Mouse (Mus musculus) ovary, adult 18-20 months (tissue): ENCODE results near the gene Serpinb9.

Experiments used
- DNase-seq: peaks from one replicate; pipeline ENCODE4 v3.0.0; 2022; ENCODE audit warnings: low spot score, mixed read lengths

The Serpinb9 gene

GRCm38 (mm10) chr13:33002950-33003349 is at the start of gene Serpinb9:
Gene Serpinb9 (plus strand): TSS chr13:33003250.
- no peak for DNase-seq

DNA sequence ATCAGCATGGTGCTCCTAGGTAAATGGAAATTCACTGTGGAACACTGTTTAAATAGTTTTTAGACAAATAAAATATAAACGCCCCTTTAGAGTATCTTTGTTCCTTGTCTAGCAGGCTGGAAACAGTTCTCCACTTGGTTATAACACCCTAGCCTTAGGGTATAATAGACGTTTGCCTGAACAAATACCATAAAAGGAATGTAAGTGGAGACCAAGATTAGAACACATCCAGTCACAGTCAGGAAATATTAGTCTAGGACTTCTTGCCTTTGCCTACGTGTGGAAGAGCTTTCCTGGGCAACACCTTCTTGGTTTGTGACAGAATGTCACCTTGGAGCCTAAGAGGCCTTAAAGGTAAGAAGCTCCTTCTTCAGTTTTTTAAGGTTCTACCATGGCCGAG is 46.5 kb upstream of the Serpinb9 start:
- DNase-seq = no peak

DNA sequence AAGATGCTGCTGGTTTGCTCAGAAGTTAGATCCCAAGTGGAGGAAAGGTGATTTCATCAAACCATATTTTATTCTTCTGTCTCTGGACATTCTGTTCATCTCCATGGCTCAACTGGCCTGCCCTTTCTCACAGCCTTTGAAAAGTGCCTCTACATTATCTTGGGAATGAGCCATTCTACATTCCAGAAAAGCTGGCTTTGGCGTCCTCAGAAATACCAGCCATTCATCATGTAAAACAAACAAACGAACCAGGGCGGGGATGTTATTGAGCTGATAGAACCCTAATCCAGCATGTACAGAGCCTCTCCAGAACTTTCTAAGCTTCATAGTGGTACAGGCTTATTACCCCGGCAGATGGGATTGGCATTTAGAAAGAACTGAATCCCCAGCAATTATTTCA is 45.1 kb upstream of the Serpinb9 start:
- DNase-seq = no peak

GRCm38 (mm10) chr13:32958521-32958920 is 44.5 kb upstream of the Serpinb9 start:
- DNase-seq = peak; percentile 57

GRCm38 (mm10) chr13:32963990-32964753 is 38.9 kb upstream of the Serpinb9 start:
- no peak for DNase-seq

DNA sequence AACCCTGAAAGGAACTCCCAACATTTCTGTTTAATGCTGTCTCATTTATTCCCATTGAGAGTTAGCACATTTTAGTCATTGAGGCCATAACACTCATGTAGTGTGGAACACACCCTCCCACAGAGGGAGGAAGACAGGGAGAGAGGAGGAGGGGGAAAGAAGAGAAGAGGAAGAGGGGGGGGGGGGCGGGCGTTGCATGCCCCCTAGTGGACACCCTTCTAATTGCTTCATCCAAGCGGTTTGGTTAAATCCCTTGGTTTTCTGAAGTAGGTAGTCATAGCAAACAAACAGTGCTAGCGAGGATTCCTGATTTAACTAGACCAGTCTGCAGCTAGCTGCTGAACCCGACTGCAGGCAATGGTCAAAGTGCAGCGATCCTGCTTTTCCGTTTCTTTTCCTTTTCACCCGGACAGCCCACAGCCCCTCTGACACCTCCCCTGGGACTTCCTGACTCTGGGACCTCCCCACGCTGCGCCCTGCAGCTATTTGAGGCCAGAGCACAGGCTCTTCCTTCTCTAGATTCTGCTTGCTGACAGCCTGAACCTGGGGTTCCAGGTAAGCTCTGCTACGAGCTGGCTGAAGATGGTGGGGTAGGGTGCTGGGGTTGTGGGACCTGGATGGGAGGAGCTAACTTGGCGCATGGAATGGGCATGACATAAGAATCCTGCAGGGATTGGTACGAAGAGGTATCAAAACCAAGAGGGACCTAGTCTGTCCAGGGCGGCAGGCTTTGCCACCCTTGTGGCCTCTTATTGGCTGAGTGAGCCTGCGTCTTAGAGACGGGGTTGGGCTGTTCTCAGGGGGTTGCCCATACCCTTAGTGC is 37.9 kb upstream of the Serpinb9 start, which contains the start of gene Serpinb6b:
Serpinb6b (plus strand) TSS at position 221 of the 823 bp plus-strand sequence.
- DNase-seq = peak; percentile 64

DNA sequence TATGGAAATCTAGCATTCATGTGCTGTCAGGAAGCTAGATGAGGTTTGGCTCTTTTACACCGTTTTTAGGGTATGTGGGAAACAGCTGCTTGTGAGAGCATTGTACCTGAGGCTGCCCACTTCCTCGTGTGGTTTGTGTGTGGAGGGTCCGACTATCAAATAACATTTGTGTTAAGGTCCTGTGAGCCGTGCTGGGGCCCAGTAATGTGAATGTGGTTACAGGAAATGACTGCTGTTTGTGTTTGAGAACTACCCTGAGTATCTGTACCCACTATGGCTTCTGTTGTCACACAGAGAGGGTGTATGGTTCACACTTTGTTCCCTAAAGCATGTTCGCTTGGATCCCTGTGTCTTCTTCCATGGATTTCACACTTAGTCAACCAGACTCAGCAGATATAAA is 36.9 kb upstream of the Serpinb9 start:
- DNase-seq = no peak

- no peak for DNase-seq
Measured at GRCm38 (mm10) chr13:32967233-32967632, 35.8 kb upstream of the Serpinb9 start.

GRCm38 (mm10) chr13:32968353-32968984 is 34.6 kb upstream of the Serpinb9 start:
- DNase-seq = no peak

DNA sequence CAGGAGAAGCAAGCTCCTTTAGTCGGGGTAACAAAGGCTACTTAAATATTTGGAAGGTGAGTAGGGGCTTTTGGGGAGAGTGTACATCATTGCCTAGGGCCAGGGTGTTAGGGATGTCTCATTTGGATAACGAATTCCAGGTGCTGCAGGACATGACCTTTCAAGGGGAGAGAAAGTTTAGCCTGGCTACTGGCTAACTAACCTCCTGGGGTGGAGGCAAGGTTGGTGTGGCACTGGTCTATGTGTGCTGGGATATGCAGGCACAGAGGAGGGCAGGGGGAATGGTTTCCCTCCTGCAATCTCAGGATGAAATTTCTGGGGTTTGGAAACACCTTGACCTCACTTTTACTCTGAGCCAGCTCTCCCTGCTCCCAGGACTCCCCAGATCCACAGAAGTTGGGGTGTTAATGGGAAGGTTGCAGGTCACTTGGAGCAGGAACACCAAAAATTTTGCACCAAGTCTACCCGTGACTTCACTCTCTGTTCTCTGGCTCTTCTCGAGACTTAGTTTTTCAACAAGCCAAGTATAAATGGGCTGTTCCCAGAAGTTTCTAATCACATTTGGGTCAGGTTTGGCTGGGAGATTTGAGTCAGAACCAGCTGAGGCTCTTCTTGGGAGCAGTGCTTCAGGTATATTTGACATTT is 33.9 kb upstream of the Serpinb9 start:
- no peak for DNase-seq

- no peak for DNase-seq
Measured at GRCm38 (mm10) chr13:32969641-32970040, 33.4 kb upstream of the Serpinb9 start.

DNA sequence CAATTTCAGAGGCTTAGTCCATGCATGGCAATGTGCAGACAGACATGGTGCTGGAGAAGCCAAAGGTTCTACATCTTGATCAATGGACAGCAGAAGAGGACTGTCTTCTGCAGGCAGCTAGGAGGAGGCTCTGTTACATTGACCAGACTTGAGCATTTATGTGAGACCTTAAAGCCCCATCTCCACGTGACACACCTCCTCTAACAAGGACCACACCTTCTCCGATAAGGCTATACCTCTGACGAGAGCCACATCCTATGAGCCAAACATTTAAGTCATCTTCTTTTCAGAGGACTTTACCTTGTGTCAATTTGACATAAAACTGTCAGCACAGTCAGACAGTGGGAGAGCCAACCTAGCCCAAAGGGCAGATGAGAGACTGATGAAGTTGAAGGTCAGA is 32.3 kb upstream of the Serpinb9 start:
- no peak for DNase-seq

DNA sequence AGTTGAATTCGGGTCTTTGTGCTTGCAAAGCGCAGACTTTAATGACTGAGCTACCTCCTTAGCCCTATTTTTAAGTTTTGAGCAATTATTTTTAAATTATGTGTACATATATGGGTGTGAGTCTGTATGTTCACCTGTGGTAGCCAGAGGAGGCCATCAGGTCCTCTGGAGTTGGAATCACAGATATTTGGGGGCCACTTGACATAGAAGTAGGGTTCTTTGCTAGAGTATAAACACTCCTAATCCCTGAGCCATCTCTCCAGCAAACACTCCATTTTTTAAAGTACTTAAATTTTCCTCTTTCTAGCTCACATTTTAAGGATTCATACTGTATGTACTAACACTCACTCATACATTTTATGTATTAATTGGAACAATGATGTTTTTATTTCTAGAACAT is 28.8 kb upstream of the Serpinb9 start:
- DNase-seq = no peak

- DNase-seq = no peak
Measured at GRCm38 (mm10) chr13:32974889-32975460, 28.1 kb upstream of the Serpinb9 start.

- peak; percentile 75 for DNase-seq
Measured at GRCm38 (mm10) chr13:32975710-32976109, 27.3 kb upstream of the Serpinb9 start.

- no peak for DNase-seq
Measured at GRCm38 (mm10) chr13:32982556-32983042, 20.5 kb upstream of the Serpinb9 start.

GRCm38 (mm10) chr13:32986256-32986655 is 16.8 kb upstream of the Serpinb9 start:
- no peak for DNase-seq

- DNase-seq = no peak
Measured at GRCm38 (mm10) chr13:32993152-32993893, 9.7 kb upstream of the Serpinb9 start.

GRCm38 (mm10) chr13:32993894-32994242 is 9.2 kb upstream of the Serpinb9 start:
- DNase-seq = no peak

DNA sequence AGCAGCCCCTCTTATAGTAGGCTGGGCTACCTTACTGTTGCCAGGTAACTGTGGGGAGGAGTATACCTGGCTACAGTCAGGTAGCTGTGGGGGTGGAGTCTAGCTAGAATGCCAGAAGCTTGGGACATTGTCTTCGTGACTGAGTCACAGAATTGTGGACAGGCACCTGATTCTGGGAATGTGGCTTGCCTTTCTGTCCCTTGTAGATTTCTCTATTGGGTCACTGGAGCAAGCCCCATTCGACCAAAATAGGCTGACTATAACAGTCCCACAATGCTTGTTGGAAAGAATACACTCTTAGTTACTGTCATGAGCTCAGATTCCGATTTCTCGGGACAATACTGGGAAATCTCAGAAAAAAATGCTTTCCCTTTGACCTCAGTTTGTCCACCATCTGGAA is 8.0 kb upstream of the Serpinb9 start:
- no peak for DNase-seq

DNA sequence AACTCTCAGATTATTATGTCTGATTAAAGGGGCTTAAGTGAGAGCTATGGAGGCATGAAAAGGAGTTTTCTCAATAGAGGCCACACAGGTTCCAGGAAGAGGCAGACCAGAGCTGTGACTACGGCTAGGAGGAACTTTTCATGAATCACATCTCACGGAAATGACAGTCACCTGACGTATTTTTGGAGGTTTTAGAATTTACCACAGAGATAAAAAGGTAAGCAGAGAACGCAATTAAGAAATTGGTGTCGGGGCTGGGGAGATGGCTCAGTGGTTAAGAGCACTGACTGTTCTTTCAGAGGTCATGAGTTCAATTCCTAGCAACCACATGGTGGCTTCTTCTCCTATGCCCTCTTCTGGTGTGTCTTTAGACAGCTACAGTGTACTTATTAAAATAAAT is 1.7 kb upstream of the Serpinb9 start:
- no peak for DNase-seq
